Mouse (Mus musculus): Measurements from ENCODE around the gene Atg4d. TPM values are rescaled to one million over a fixed set of nuclear protein-coding genes. Genes with fewer than 3 reads are reported as not detected.

Gene Atg4d
- polyA plus RNA-seq, 1 experiment = 10.8 TPM

DNA sequence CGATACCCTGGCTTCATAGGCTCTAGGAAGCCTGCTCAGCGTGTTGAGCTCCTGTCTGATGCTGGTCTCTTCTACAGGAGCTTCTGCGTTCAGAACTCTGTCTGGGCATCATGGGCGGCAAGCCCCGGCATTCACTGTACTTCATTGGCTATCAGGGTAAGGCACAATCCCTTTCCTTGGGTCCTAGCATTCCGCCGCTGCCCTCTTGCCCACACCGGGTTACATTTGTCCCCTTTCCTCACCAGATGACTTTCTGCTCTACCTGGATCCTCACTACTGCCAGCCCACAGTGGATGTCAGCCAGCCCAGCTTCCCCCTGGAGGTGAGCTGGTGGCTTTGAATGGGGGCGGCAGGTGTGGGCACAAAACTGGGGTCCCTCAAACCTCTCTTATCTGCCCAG is 7.3 kb downstream of the Atg4d start:
- H3K27ac ChIP-seq (ENCODE audit: insufficient read depth, low read depth, low read length) = no peak overlapping the region
- H3K4me3 ChIP-seq (ENCODE audit: insufficient read depth, low read length) = no peak overlapping the region
- H3K4me1 ChIP-seq (ENCODE audit: control insufficient read depth, insufficient read depth, low read length) = no peaks in the 10 kb centered on the region
- TF ChIP-seq CTCF (IDR thresholded peaks at IDR 0.05; ENCODE audit: low read depth, low read length) (no peak), POLR2A (IDR thresholded peaks at IDR 0.05; ENCODE audit: borderline replicate concordance, low read depth, low read length) (no peak)

DNA sequence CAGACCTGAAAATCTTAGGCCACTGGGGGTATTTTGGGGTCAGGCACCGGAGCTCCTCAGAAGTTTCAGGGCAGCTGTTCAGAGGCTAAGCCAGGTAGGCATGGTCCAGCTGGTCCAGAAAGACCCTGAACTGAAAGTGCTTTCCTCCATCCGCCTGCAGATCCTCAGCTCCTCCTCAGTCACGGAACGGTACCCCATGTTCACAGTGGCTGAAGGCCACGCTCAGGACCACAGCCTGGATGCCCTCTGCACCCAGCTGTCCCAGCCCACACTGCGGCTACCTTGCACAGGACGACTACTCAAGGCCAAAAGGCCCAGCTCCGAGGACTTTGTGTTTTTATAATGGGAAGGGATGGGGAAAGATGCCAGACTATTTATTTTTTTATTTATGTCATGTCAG is 8.0 kb downstream of the Atg4d start:
- peaks cover 2% of the 10 kb centered on the region; the same call in 1 of the 2 replicates for H3K4me1 ChIP-seq (ENCODE audit: control insufficient read depth, insufficient read depth, low read length)
- TF ChIP-seq POLR2A (IDR thresholded peaks at IDR 0.05; ENCODE audit: borderline replicate concordance, low read depth, low read length) (no peak), CTCF (IDR thresholded peaks at IDR 0.05; ENCODE audit: low read depth, low read length) (no peak)
- H3K4me3 ChIP-seq (ENCODE audit: insufficient read depth, low read length) = no peak overlapping the region

GRCm38 (mm10) chr9:21273520-21274228 is 8.6 kb downstream of the Atg4d start:
- no peak overlapping the region for H3K4me3 ChIP-seq (ENCODE audit: insufficient read depth, low read length)

More for the DNA sequence above, 8.0 kb downstream of the Atg4d start:
- H3K27ac ChIP-seq (ENCODE audit: insufficient read depth, low read depth, low read length) = no peak overlapping the region

GRCm38 (mm10) chr9:21274336-21274735 is 9.2 kb downstream of the Atg4d start:
- Histone ChIP-seq H3K4me1 (ENCODE audit: control insufficient read depth, insufficient read depth, low read length) (peaks cover 3% of the 10 kb centered on the region; the same call in 1 of the 2 replicates), H3K4me3 (ENCODE audit: insufficient read depth, low read length) (no peak overlapping the region), H3K27ac (ENCODE audit: insufficient read depth, low read depth, low read length) (no peak overlapping the region)
- TF ChIP-seq CTCF (IDR thresholded peaks at IDR 0.05; ENCODE audit: low read depth, low read length) (no peak), POLR2A (IDR thresholded peaks at IDR 0.05; ENCODE audit: borderline replicate concordance, low read depth, low read length) (no peak)

More at GRCm38 (mm10) chr9:21273520-21274228, 8.6 kb downstream of the Atg4d start:
- Histone ChIP-seq H3K4me1 (ENCODE audit: control insufficient read depth, insufficient read depth, low read length) (peaks cover 3% of the 10 kb centered on the region; the same call in 1 of the 2 replicates), H3K27ac (ENCODE audit: insufficient read depth, low read depth, low read length) (no peak overlapping the region)
- TF ChIP-seq POLR2A (IDR thresholded peaks at IDR 0.05; ENCODE audit: borderline replicate concordance, low read depth, low read length) (no peak), CTCF (IDR thresholded peaks at IDR 0.05; ENCODE audit: low read depth, low read length) (no peak)

DNA sequence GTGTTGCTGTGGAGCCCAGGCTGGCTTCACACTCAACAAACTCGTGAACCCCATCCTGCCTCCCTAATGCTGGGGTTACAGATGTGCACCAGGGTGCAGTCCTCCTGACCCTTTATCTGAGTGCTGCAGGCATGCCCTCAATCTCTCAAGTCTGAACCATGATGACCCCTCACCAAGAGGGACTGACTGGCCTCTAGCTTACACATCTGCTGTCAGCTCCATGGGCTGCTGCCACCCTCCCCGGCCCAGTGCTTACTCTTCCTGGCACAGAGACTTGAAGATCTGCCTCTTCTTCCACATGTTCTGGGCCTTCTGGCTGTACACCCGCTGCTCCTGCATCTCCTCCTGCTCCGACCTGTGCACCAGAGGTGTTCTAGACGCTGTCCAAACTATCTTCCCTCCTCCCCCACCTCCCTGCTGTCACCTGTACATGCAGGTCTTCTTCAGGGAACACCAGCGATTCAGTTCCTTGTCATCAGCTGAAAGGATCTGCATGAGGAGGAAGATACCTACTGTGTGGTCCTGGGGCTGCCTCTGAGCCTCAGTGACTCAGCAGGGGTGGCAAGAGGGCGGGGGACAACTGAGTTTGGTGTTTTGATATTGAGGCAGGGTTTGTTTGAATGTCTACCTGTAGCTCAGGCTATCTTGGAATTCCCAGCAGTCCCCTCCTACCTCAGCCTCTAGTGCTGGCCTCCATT is 10.1 kb downstream of the Atg4d start:
- no peak for TF ChIP-seq CTCF (IDR thresholded peaks at IDR 0.05; ENCODE audit: low read depth, low read length)
- no peak for TF ChIP-seq POLR2A (IDR thresholded peaks at IDR 0.05; ENCODE audit: borderline replicate concordance, low read depth, low read length)
- Histone ChIP-seq H3K4me3 (ENCODE audit: insufficient read depth, low read length) (no peak overlapping the region), H3K4me1 (ENCODE audit: control insufficient read depth, insufficient read depth, low read length) (peaks cover 5% of the 10 kb centered on the region; the same call in 1 of the 2 replicates), H3K27ac (ENCODE audit: insufficient read depth, low read depth, low read length) (no peak overlapping the region)

DNA sequence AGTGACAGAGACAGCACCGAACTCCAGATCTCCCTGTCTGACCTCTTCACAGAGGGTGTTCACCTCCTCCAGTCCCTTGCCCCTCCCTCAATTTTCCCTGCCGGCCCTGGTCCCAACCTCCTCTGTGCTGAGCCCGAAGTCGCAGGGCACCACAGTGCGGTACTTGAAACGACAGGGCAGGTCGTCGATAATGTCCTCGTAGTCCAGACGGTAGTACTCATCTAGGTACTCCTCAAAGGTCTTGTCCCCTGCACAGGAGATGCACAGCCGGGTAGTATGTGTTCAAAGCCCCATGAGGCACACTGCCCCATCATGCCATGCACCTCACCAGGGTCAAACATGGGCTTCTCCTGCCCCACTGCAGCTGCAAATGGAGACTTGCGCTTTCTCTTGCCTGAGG is 10.6 kb downstream of the Atg4d start:
- H3K27ac ChIP-seq (ENCODE audit: insufficient read depth, low read depth, low read length) = no peak overlapping the region
- TF ChIP-seq POLR2A (IDR thresholded peaks at IDR 0.05; ENCODE audit: borderline replicate concordance, low read depth, low read length) (no peak), CTCF (IDR thresholded peaks at IDR 0.05; ENCODE audit: low read depth, low read length) (no peak)
- no peak overlapping the region for H3K4me3 ChIP-seq (ENCODE audit: insufficient read depth, low read length)
- peaks cover 6% of the 10 kb centered on the region; the same call in 1 of the 2 replicates for H3K4me1 ChIP-seq (ENCODE audit: control insufficient read depth, insufficient read depth, low read length)

DNA sequence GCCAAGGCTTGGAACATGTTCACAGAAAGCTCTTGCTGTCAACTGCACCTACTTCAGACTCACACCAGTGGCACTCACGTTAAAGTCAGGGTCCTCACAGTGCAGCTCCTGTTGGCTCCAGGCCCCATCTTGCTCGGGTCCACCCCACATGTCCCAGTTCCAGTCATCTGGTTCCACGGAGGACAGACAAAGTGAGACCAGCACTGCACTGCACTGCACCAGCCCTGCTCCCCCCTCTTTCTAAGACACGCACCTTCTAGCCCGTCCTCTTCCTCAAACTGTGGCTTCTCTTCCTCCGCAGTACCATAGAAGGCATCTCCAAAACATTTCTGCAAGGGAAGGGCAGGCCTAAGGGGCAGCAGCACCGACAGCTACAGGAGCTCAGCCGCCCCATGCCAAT is 11.2 kb downstream of the Atg4d start:
- H3K4me3 ChIP-seq (ENCODE audit: insufficient read depth, low read length) = no peak overlapping the region
- no peak for TF ChIP-seq CTCF (IDR thresholded peaks at IDR 0.05; ENCODE audit: low read depth, low read length)
- no peak for TF ChIP-seq POLR2A (IDR thresholded peaks at IDR 0.05; ENCODE audit: borderline replicate concordance, low read depth, low read length)
- peaks cover 6% of the 10 kb centered on the region; the same call in 1 of the 2 replicates for H3K4me1 ChIP-seq (ENCODE audit: control insufficient read depth, insufficient read depth, low read length)
- H3K27ac ChIP-seq (ENCODE audit: insufficient read depth, low read depth, low read length) = no peak overlapping the region

GRCm38 (mm10) chr9:21277776-21278175 is 12.7 kb downstream of the Atg4d start:
- H3K4me3 ChIP-seq (ENCODE audit: insufficient read depth, low read length) = no peak overlapping the region
- no peak overlapping the region for H3K27ac ChIP-seq (ENCODE audit: insufficient read depth, low read depth, low read length)
- H3K4me1 ChIP-seq (ENCODE audit: control insufficient read depth, insufficient read depth, low read length) = peaks cover 6% of the 10 kb centered on the region; the same call in 1 of the 2 replicates
- TF ChIP-seq POLR2A (IDR thresholded peaks at IDR 0.05; ENCODE audit: borderline replicate concordance, low read depth, low read length) (no peak), CTCF (IDR thresholded peaks at IDR 0.05; ENCODE audit: low read depth, low read length) (no peak)

DNA sequence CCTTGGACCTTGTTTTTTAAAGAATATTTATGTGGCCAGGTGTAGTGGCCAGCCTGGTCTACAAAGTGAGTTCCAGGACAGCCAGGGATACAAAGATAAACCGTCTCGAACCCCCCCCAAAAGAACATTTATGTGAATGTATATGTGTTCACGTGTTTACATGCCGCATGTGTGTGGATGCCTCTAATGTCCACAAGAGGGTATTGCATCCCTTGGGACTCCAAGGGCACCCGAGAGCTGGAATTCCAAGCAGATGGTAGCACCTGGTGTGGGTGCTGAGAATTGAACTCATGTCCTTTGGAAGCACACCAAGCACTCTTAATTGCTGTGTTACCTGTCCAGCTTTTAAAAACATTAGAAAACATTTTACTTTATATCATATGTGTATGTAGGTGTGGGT is 18.5 kb downstream of the Atg4d start:
- Histone ChIP-seq H3K4me3 (ENCODE audit: insufficient read depth, low read length) (no peak overlapping the region), H3K4me1 (ENCODE audit: control insufficient read depth, insufficient read depth, low read length) (peaks cover 12% of the 10 kb centered on the region), H3K27ac (ENCODE audit: insufficient read depth, low read depth, low read length) (no peak overlapping the region)
- TF ChIP-seq CTCF (IDR thresholded peaks at IDR 0.05; ENCODE audit: low read depth, low read length) (no peak), POLR2A (IDR thresholded peaks at IDR 0.05; ENCODE audit: borderline replicate concordance, low read depth, low read length) (no peak)

- no peak overlapping the region for H3K4me3 ChIP-seq (ENCODE audit: insufficient read depth, low read length)
- H3K4me1 ChIP-seq (ENCODE audit: control insufficient read depth, insufficient read depth, low read length) = peaks cover 16% of the 10 kb centered on the region
- H3K27ac ChIP-seq (ENCODE audit: insufficient read depth, low read depth, low read length) = no peak overlapping the region
- no peak for TF ChIP-seq POLR2A (IDR thresholded peaks at IDR 0.05; ENCODE audit: borderline replicate concordance, low read depth, low read length)
- no peak for TF ChIP-seq CTCF (IDR thresholded peaks at IDR 0.05; ENCODE audit: low read depth, low read length)
Observed at GRCm38 (mm10) chr9:21283994-21284393, 18.9 kb downstream of the Atg4d start.
